Mouse (Mus musculus): ENCODE measurements at regions not wholly inside any gene's neighbourhood (a gene's known extent, or its start where the extent isn't known, plus 50 kb on each side); places are given as distances from the start of the nearest gene placed in this dataset.

DNA sequence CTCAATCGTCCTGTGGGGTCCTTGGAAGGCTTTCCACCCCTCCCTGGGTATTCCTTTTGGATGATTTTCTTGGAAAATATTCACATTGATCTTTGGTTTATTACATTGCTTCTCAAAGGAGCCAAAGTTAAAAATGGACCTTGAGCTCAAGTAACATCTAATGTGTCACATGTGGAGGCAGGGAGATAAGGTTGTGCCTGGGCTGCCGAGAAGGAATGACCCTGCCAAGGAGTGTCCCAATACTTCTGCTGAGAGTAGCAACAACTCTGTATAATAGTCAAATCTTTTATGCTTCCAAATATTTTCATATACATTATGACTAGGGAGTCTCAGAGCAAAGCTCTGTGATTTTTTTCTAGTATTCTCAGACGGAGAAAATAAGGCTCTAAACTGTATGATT is 113.4 kb upstream of the Nt5c1b start:
- no peak for DNase-seq (ENCODE audit: extremely low spot score)

DNA sequence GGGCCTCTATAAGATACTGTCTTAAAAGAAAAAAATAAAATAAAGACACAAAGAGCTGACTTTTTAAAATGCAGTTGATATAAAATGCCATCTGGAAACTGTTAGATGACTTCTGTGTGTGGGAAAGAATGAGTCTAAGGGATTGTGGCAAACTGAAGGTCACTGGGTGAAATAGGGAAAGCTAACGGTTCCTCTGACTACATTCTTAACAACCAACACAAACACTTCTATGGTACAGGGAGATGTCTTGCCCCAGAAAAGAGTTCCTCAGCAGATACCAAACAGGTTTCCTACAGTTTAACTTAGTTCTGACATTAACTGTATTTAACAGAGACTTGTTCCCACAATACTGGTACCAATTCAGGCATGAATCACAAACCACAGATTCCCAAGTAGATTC is 103.6 kb upstream of the Nt5c1b start:
- DNase-seq (ENCODE audit: extremely low spot score) = no peak

DNA sequence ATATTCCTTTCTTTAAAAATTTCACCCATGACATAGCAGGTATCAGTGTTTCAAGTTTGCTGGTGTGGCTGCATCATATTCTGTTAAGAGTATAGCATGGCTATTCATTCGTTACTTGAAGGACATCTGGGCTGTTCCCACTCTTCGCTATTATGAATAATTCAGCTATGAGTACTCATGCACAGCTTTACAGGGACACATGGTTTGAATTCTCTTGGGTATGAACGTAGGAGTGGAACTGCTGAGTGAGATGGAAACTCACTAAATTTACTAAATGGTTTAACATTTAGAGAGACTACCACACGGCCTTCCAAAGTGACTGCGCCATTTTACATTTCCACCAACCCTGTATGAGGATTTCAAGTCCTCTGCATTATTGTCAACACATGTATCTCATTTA is 97.7 kb upstream of the Nt5c1b start:
- DNase-seq (ENCODE audit: extremely low spot score) = no peak

DNA sequence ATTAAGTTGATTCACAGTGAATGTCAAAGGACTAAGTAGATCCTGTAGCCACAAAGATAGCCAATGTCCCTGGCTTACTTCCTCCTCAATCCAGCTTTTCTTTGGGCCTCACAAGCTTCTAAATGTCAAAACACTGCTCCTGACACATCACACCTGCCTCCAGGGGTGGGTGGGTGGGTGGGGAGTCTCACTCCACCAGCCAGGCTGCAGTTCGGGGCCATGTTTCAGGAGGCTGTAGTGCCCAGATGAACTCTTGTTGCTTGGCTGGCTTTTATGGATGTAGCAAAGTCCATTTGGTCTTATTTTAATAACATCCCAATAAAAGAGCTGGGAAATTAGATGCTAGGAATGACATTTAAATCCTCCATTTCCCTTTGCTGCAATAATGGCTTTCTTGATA is 94.5 kb upstream of the Nt5c1b start:
- no peak for DNase-seq (ENCODE audit: extremely low spot score)

DNA sequence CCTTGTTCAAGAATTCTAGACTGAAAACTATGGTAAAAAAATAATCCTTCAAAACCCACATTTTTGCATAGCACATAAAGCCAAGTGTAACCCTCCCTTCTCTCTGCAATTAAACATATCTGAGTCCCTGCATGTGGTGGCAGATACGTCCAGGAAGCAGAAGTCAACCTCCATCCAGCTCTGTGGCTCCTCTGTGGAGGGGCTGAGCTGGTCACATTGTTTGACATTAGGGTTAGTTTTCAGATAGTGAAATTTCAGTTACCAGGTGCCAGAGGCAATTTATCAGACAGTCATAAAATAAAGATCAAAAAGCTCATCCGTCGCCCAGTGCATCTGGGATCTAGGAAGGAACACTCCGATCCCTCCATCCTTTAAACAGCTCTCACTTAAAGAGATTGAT is 77.1 kb upstream of the Nt5c1b start:
- DNase-seq (ENCODE audit: extremely low spot score) = peak; percentile 2

DNA sequence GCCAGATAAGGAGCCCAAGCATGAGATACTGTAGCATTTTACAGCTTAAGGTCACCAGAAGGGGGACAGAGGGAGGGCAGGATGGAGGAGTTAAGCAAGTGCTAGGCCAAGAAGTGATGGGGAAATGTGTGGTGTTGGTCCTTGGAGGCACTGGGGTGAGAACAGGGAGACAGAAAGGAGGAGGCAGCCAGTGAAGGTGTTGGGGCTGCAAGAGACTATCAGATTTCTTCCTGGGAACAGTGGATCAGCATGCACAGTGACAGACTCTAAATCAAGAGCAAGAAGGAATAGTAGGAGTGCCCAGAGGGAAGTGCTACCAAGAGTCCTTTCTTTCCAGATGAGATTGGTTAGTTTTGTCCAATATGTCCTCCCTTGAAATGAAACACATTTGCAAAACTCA is 63.8 kb upstream of the Nt5c1b start:
- DNase-seq (ENCODE audit: extremely low spot score) = no peak

Data from embryo, embryonic 9.5 days (tissue).